Mouse (Mus musculus) cortical plate, adult 2 months (tissue): ENCODE measurements at regions not wholly inside any gene's neighbourhood (a gene's known extent, or its start where the extent isn't known, plus 50 kb on each side); places are given as distances from the start of the nearest gene placed in this dataset.

Source experiments
- H3K27ac ChIP-seq: fragments of 200-500 bp; 2 replicates; pipeline ENCODE4 v1.5.1; 2012; ENCODE audit warnings: low read length, control low read depth, inconsistent platforms; ENCODE audit not compliant: insufficient read depth
- H3K4me1 ChIP-seq: fragments of 200-500 bp; 2 replicates; pipeline ENCODE4 v1.6.1; 2011; ENCODE audit warnings: low read length; ENCODE audit not compliant: control insufficient read depth, insufficient read depth
- H3K4me3 ChIP-seq: fragments of 200-500 bp; 2 replicates; pipeline ENCODE4 v1.5.1; 2011; ENCODE audit warnings: mild to moderate bottlenecking, low read length, control low read depth; ENCODE audit not compliant: insufficient read depth
- CTCF ChIP-seq: fragments of 200-500 bp; IDR thresholded peaks from 2 replicates; pipeline ENCODE4 v1.5.1; 2011; ENCODE audit warnings: mild to moderate bottlenecking, control low read depth, low read length; ENCODE audit not compliant: insufficient read depth; ENCODE audit errors: extremely low read depth
- POLR2A ChIP-seq: fragments of 200-500 bp; IDR thresholded peaks from 2 replicates; pipeline ENCODE4 v1.6.1; 2011; ENCODE audit warnings: mild to moderate bottlenecking, low read length, control low read depth; ENCODE audit not compliant: insufficient read depth; ENCODE audit errors: extremely low read depth

DNA sequence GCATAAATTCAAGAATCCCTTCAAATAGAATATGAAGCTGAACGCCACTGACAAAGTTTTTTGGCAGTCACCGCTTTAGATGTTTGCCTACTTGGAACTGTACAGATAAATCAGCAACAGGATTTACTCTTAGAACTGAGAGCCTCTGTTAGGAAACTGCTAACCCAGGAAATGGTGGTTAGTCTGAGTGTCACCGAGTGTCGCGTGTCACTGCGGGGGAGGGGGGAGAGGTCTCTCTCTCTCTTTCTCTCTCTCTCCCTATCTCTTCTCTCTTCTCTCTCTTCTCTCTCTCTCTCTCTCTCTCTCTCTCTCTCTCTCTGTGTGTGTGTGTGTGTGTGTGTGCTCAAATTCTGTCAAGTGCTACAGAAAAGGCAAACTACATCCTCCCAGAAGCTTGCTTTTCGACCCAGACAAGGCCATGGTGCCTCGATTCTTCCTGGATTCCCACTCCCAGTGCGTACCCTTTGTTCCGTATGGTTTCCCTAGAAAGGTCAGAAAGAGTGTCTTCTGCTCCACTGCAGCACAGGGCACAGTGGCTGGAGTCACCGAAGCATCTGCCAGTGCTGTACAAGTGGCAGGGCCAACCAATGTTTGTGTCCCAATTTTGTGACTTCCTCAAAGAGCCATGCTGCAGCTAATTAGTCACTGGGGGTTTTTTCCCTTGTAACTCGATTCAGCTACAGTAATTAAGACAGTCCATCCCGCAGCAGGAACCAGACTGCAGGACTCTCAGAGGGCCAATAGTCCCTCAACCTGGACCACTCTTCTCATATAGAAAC is 87.0 kb downstream of the Cog6 start:
- Histone ChIP-seq H3K4me1 (no peaks in the 10 kb centered on the region), H3K4me3 (no peak overlapping the region), H3K27ac (no peak overlapping the region)
- no peak for TF ChIP-seq CTCF
- no peak for TF ChIP-seq POLR2A

DNA sequence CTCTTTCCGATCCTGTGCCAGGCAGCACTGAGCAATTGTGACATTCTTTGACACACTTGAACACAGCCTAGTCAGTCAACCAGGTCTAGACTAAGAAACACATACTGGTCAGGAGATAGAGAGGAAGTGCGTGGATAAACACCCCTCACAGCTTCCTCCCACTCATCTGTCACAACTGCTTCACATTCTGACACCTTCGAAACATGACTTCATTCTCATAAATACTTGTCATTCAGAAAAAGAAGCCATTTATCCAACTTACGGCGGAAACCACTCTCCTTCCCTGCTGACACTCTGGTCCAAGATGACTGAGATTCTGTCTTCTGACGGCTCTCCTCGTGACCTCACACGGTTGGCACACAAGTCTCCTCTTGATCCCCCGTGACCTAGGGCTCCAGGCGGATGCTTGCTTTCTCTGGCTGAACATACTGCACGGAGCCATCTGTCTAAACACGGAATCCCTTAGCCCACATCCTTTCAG is 89.6 kb downstream of the Cog6 start:
- Histone ChIP-seq H3K4me3 (no peak overlapping the region), H3K4me1 (no peaks in the 10 kb centered on the region), H3K27ac (no peak overlapping the region)
- TF ChIP-seq CTCF (no peak), POLR2A (no peak)

DNA sequence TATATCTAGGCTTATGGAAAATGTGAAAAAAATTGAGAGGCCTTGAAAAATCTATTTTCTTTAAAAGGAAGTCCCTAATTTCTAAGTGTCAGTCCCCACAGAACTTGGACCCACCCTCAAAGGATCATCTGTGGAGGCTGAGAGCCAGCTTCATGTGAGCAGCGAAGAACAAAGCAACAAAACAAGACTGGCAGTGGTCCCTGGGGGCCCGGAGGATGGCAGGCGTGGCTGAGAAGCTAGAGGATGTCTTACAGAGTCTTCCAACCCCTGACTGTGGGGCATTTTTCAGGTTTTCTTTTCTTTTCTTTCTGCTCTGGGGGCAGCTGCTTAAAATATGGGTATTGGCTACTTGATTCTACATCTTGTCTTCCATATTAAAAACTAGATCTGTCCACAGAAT is 90.5 kb downstream of the Cog6 start:
- no peak overlapping the region for H3K4me3 ChIP-seq
- H3K4me1 ChIP-seq, result no peaks in the 10 kb centered on the region
- TF ChIP-seq POLR2A, result no peak
- TF ChIP-seq CTCF, result no peak
- H3K27ac ChIP-seq, result no peak overlapping the region

DNA sequence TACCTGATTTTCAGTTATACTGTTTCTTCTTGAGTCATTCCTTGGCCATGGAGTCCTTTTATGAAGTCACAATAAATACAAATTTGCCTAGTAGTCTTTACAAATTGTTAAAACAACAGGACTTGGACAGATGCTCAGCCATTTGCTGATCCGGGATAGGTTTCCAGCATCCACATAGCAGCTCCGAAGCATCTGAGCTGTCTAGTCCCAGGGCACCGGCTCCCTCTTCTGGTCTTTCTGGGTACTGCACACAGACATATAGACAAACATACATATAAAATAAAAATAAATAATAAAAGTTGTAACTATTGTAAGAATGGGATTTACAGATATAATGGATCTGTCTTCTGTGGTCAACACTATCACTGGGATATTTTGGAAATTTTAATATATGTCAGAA is 91.8 kb downstream of the Cog6 start:
- no peak for TF ChIP-seq POLR2A
- peak; percentile 30 for TF ChIP-seq CTCF
- no peak overlapping the region for H3K27ac ChIP-seq
- H3K4me1 ChIP-seq, result no peaks in the 10 kb centered on the region
- no peak overlapping the region for H3K4me3 ChIP-seq

DNA sequence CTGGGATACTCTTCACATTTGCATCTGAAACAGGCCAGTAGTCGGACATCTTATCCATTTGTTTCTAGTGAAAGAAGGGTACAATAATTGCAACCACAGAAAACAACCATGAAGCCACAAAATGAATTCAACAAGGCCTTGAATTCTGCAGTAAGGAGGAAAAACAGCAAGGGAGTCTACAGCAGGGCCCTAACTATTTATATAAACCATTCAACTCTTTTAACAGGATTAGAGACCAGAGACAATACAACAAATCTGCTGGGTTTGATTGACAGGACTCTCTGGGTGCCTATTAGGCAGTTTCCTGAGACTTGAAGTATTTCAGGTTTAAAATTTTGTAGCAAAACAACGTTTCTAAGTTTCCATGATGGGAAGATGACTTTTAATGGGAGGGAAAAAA is 92.4 kb downstream of the Cog6 start:
- no peaks in the 10 kb centered on the region for H3K4me1 ChIP-seq
- H3K4me3 ChIP-seq, result no peak overlapping the region
- TF ChIP-seq CTCF (no peak), POLR2A (no peak)
- no peak overlapping the region for H3K27ac ChIP-seq

DNA sequence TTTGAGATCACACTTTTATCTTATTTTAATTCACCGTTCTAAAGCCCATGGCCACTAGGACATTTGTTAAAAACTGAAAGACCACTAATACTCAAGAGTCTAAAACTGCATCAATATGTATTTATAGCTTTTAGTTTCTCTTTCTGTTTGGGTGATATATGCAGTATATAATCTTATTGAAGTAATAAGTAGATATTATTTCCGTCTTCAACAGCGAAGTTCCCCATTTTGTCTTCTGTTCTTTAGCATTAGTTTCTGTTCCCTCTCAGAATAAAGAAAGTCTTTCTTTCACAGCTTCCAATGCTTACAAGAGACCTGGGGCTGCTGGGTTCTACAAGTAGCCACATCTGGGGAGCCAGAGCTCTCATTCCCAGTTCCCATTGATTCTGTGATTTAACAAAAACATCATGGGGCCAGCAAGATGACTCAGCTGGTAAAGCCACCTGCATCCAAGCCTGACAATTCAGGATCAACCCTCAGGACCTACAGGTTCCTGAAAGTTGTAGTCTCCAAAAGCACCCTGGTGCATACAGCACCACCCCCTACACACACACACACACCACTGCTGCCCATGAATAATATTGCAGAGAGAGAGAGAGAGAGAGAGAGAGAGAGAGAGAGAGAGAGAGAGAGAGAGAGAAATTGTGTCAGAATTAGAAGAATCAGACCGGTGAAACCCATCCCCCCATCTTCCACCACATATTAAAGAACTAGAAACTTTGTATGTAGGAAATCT is 93.0 kb downstream of the Cog6 start:
- Histone ChIP-seq H3K4me1 (no peaks in the 10 kb centered on the region), H3K27ac (no peak overlapping the region), H3K4me3 (no peak overlapping the region)
- no peak for TF ChIP-seq CTCF
- no peak for TF ChIP-seq POLR2A

DNA sequence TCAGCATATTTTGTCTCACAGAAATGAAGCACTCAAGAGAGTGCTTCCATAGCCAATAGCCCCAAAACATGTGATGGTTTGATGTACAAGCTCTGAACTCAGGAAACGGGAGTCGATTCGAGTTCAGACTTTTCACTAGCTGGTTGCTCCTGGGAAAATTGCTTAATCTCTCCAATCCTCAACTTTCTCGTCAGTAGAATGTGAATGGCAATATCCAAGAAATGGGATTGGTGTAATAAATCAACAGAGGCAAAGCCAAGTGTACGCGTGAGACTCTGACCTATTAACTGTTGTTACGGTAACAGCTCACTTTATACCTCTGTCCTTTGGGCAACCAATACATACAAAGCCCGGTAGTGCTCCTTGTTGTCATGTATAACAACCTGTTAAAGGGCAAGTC is 94.6 kb downstream of the Cog6 start:
- no peak for TF ChIP-seq CTCF
- no peak for TF ChIP-seq POLR2A
- Histone ChIP-seq H3K27ac (no peak overlapping the region), H3K4me3 (no peak overlapping the region), H3K4me1 (no peaks in the 10 kb centered on the region)

DNA sequence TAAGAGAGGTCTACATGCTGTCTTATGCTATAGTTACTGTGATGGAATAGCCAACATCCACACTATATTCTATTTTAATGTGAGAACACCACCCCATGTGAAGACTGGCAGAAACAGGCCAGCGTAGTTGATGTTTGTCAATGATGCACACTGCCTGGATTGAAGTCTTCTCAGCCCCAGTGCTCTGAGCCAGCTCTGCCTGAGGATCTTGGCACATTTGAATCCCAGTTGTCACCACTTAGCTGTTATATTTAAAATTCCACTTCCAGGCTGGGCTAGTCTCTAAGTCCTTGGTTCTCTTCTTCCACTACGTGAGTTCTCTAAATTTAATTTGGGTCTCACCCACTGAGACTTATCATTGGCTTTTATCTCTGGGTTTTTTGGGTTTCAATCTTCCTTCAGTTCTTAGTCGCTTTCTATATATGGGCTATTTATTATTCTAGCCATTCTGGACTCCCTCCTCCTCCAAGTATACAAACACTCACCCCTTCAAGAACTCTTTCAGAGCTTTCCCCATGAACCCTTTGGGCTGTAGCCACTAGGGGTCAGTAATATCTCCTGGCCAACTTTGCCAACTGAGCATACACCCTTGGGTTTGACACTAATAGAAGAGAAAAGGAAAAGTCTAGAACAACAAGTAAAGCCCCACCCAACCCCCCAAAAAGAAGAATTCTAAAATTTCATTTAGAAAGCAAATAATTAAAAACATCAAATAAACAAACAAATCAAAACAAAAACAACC is 110.0 kb downstream of the Cog6 start:
- Histone ChIP-seq H3K4me1 (no peaks in the 10 kb centered on the region), H3K4me3 (no peak overlapping the region), H3K27ac (no peak overlapping the region)
- TF ChIP-seq CTCF (no peak), POLR2A (no peak)

DNA sequence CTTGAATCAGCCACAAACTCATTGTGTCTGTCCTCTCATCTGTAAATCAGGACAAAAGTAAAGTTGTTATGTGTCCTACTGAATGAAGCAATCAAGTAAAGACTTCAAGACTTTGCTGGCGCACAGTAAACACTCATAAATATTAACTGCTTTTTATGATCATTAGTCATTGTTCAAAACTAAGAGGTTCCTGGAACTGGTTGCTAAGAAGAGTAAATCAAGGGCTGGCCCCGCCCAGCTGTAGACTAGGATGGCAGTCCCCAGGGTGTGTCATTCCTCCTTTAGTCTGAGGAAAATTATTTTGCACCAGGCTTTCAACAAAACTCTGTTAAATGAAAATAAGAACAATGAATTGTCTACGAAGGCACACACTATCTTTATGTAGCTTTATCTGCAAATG is 113.0 kb downstream of the Cog6 start:
- H3K27ac ChIP-seq, result no peak overlapping the region
- TF ChIP-seq POLR2A, result no peak
- no peak for TF ChIP-seq CTCF
- H3K4me3 ChIP-seq, result no peak overlapping the region
- no peaks in the 10 kb centered on the region for H3K4me1 ChIP-seq
